Mouse (Mus musculus) frontal cortex, postnatal 25 days (tissue): ENCODE measurements at regions not wholly inside any gene's neighbourhood (a gene's known extent, or its start where the extent isn't known, plus 50 kb on each side); places are given as distances from the start of the nearest gene placed in this dataset.

ENCODE experiments used
- DNase-seq, 2 experiments: peaks; one replicate each; pipeline ENCODE4 v3.0.0; 2022; ENCODE audit warnings: low spot score in 2 of 2

GRCm38 (mm10) chr6:14046560-14046959 lies 175.2 kb upstream of the 2610001J05Rik start:
- DNase-seq: no peak

DNA sequence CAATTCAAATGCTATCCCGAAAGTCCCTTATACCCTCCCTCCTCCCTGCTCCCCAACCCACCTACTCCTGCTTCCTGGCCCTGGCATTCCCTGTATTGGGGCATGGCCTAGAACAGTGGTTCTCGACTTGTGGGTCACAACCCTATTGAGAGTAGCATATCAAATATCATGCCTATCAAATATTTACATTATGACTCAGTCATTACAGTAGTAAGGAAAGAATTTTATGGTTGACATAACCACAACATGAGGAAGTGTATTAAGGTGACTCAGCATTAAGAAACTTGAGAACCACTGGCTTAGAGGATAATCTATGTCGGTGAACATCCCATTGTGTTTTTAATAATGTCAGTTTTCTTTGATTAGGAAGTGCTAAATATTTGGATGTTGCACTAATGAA lies 173.3 kb upstream of the 2610001J05Rik start:
- DNase-seq: no peak

GRCm38 (mm10) chr6:14025898-14026297 lies 154.6 kb upstream of the 2610001J05Rik start:
- no peak for DNase-seq

DNA sequence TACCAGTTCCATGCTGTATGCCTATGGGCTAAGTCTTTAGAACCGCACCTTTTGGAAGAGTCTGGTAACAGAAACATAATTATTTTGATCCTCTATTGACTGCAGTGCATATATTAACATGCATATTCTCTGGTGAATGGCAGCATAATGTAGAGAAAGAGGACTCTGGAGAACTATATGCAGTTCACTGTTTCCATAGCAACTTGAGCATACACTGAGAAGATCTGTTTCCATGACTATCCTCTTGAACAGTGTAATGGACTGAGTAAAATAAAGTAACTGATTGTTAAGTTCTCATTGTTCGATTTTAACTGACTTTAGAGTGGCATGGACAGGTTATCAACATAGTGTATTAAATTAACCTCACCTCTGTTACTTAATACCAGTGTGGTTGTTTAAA lies 147.6 kb upstream of the 2610001J05Rik start:
- DNase-seq: no peak

GRCm38 (mm10) chr6:13982606-13983389 lies 111.5 kb upstream of the 2610001J05Rik start:
- peak in 1 of 2 experiments; percentile 11 for DNase-seq

- no peak for DNase-seq
These were observed 103.6 kb upstream of the 2610001J05Rik start for GRCm38 (mm10) chr6:13974710-13975506.

GRCm38 (mm10) chr6:13964471-13964870 lies 93.2 kb upstream of the 2610001J05Rik start:
- DNase-seq: no peak

DNA sequence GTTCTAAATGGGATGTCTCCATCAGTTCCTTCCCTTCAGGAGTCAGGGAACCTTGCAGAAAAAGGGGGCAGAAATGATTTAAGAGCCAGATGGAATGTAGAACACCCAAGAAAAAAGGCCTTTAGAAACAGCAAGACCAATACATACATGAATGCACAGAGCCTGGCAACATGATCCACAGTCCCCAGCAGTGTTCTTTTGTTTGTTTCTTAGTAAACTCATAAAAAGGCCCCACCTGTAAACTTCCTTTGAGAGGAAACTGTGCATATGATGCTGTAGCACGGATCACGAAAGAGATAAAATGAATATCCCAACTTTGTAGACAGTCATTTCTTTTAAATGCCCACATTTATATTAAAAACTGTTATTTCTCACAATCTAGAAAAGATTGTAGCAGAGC lies 92.7 kb upstream of the 2610001J05Rik start:
- DNase-seq: no peak

- no peak for DNase-seq
These were observed 78.3 kb upstream of the 2610001J05Rik start for GRCm38 (mm10) chr6:13949640-13950039.

- no peak for DNase-seq
These were observed 49.8 kb upstream of the 2610001J05Rik start for GRCm38 (mm10) chr6:13920809-13921760.
